Mouse (Mus musculus) E14TG2a.4 (cell line): ENCODE results near the gene Babam2.

Experiments
- H3K27me3 ChIP-seq: 2 replicates; pipeline ENCODE4 v1.6.1; 2014; ENCODE audit warnings: low read length, control low read depth; ENCODE audit not compliant: insufficient read depth
- H3K36me3 ChIP-seq: 2 replicates; pipeline ENCODE4 v1.6.1; 2014; ENCODE audit warnings: low read length, control low read depth; ENCODE audit not compliant: insufficient read depth
- H3K4me1 ChIP-seq: replicated peaks from 2 replicates; pipeline ENCODE4 v1.6.1; 2014; ENCODE audit warnings: low read depth, low read length, control low read depth
- H3K4me3 ChIP-seq: replicated peaks from 2 replicates; pipeline ENCODE4 v1.5.1; 2014; ENCODE audit warnings: mild to moderate bottlenecking, low read length
- H3K9me3 ChIP-seq: 2 replicates; pipeline ENCODE4 v1.6.1; 2014; ENCODE audit warnings: low read length, control low read depth
- CTCF ChIP-seq: conservative IDR thresholded peaks from 2 replicates; pipeline ENCODE4 v1.5.1; 2014; ENCODE audit warnings: low read length
- NANOG ChIP-seq: IDR thresholded peaks from 2 replicates; pipeline ENCODE4 v1.6.1; 2014; ENCODE audit warnings: borderline replicate concordance, low read length, mixed read lengths
- POU5F1 ChIP-seq: IDR thresholded peaks from 2 replicates; pipeline ENCODE4 v1.6.1; 2014; ENCODE audit warnings: low read length, borderline replicate concordance

Gene Babam2

DNA sequence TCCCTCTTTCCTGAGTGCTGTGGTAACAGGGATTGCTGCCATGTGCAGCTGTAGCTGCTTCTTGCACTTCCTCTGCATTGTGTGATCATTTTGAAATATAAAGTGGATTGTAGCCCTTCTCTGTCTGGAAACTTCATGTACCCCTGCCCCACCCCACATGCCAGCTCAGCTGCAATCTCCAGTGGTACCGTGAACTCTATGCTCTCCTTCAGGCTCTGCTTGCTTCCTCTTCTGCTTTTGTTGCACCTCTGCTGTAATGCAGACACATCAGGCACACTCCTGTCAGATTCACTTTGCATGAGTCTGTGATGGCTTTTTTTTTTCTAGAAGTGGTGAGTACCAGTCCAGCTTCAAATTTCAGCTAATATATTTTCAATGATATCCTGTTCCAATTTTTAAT, 123.7 kb downstream of the Babam2 start:
- H3K9me3 ChIP-seq = no peaks in the 10 kb centered on the region
- no peak overlapping the region for H3K4me3 ChIP-seq
- no peaks in the 10 kb centered on the region for H3K27me3 ChIP-seq
- H3K36me3 ChIP-seq = peaks cover 10% of the 10 kb centered on the region; the same call in 1 of the 2 replicates
- TF ChIP-seq CTCF = no peak
- TF ChIP-seq NANOG = no peak
- TF ChIP-seq POU5F1 = no peak
- no peaks in the 10 kb centered on the region for H3K4me1 ChIP-seq

DNA sequence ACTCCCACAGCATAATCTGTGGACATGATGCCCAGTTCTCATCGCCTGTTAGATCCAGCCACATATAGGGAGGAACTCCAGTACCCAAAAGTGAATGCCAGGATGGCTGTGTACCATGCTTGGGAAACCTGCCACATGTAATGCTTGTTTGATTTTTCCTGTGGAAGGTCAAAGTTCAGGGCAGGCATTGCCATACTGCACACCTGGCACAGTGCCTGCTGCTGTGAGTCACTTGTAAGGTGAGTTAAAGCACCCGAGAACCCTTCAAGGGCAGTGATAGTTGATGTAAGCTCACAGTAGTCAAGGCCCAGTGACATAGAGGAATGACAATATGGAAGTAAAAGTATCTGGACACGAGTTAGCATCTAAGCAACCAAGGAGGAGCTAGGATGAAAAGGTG, 126.2 kb downstream of the Babam2 start:
- H3K4me3 ChIP-seq = no peak overlapping the region
- no peaks in the 10 kb centered on the region for H3K27me3 ChIP-seq
- peaks cover 10% of the 10 kb centered on the region; the same call in 1 of the 2 replicates for H3K36me3 ChIP-seq
- no peaks in the 10 kb centered on the region for H3K9me3 ChIP-seq
- no peak for TF ChIP-seq POU5F1
- no peak for TF ChIP-seq CTCF
- TF ChIP-seq NANOG = no peak
- no peaks in the 10 kb centered on the region for H3K4me1 ChIP-seq

DNA sequence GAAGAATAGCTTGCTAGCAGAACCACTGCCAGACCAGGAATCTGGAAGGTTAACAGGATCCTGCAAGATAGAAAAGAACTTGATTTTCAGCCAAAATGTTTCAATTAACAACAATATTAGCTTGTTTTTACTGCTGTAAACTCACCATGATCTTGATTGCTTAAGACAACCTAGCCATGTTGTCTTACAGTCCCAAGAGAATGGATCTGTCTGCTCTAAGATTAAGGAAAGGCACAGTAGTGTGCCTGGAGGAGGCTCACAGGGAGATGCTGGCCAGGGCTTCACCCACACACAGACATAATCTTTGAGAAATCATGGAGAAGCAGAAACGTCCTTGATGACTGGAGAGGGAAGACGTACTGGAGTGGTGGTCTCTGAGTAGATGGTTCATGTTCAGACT, 126.6 kb downstream of the Babam2 start:
- no peaks in the 10 kb centered on the region for H3K4me1 ChIP-seq
- H3K9me3 ChIP-seq = no peaks in the 10 kb centered on the region
- H3K4me3 ChIP-seq = no peak overlapping the region
- H3K36me3 ChIP-seq = peaks cover 10% of the 10 kb centered on the region; the same call in 1 of the 2 replicates
- TF ChIP-seq NANOG (no peak), CTCF (no peak), POU5F1 (no peak)
- H3K27me3 ChIP-seq = no peaks in the 10 kb centered on the region

DNA sequence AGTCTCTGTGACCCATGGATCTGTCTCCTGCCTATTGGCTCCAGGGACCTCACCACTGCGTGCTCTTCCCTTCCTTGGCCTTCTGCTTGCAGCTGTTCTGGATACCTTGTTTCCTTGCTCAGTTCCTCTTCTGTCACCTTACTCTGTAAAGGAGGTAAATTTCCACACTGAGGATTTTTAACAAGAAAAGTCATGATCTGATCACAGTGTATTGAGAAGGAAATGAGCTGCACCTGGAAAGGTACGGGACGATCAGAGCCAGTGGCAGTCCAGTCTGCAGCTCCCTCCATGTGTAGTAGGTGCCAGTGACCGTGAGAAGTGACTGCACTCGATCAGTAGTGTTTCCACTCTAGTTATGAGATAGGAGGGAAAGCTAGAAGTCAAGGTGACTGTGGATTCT, 129.8 kb downstream of the Babam2 start:
- Histone ChIP-seq H3K4me1 (no peaks in the 10 kb centered on the region), H3K27me3 (no peaks in the 10 kb centered on the region), H3K4me3 (no peak overlapping the region), H3K36me3 (peaks cover 5% of the 10 kb centered on the region; the same call in 1 of the 2 replicates), H3K9me3 (no peaks in the 10 kb centered on the region)
- TF ChIP-seq NANOG = no peak
- TF ChIP-seq POU5F1 = no peak
- TF ChIP-seq CTCF = no peak

DNA sequence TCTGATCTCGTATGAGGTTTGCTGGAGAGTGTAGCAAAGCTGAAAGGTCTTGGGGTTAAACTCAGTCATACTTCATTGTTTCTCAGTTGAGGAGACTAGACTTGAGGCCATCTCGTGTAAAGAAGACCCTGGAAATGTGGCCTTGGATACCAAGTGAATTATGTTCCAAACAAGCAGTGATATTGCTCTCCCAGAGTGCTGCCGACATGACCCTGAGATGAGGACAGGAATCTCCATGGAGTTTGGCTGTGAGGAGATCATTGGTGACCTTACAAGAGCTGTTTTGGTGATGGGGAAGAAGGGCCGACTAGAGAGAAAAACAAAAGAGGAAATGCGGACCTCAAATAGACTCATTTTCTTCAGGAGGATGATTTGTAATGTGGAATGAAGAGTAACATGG, 130.4 kb downstream of the Babam2 start:
- TF ChIP-seq POU5F1 (no peak), NANOG (no peak), CTCF (no peak)
- H3K4me3 ChIP-seq = no peak overlapping the region

DNA sequence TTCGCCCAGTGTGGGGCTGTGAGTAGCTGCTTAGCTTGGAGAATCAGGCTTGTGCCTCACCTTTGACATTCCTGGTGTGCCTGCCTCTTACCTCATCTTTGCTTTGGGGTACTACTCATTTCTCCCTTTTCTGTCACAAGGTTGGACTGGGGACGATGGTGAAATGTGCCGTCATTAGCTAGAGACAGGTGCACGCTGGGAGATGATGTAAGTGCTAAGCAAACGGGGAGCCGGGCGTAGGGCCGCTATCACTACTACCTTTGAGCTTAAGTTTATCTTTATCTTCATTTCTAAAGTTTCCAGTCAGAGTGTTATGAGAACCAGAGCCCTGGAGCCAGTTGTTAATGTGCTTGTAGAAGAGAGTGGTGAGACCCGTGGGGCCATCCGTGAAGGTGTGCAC, 131.3 kb downstream of the Babam2 start:
- no peaks in the 10 kb centered on the region for H3K27me3 ChIP-seq
- H3K9me3 ChIP-seq = no peaks in the 10 kb centered on the region
- TF ChIP-seq POU5F1 (no peak), NANOG (no peak), CTCF (no peak)
- H3K36me3 ChIP-seq = peaks cover 5% of the 10 kb centered on the region; the same call in 1 of the 2 replicates
- no peaks in the 10 kb centered on the region for H3K4me1 ChIP-seq
- H3K4me3 ChIP-seq = no peak overlapping the region

More for the DNA sequence above, 130.4 kb downstream of the Babam2 start:
- no peaks in the 10 kb centered on the region for H3K4me1 ChIP-seq
- no peaks in the 10 kb centered on the region for H3K27me3 ChIP-seq
- H3K9me3 ChIP-seq = no peaks in the 10 kb centered on the region
- peaks cover 5% of the 10 kb centered on the region; the same call in 1 of the 2 replicates for H3K36me3 ChIP-seq

DNA sequence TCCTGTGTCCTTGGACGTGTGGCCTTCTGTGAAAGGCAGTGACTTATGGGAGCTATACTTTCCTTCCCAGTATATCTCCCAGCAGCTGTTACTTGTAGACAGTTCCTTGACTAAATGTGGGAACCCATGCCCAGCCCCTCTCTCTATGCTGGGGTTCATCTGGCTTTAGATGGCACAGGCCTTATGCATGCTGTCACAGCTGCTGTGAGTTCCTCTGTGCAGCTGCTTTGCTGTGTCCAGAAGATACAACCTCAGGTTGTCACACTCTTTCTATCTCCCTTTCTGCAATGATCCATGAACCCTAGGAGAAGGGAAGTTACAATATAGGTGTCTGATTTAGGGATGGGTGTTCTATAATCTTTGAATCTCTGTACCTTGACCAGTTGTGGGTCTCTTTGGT, 132.1 kb downstream of the Babam2 start:
- Histone ChIP-seq H3K9me3 (no peaks in the 10 kb centered on the region), H3K27me3 (no peaks in the 10 kb centered on the region), H3K4me1 (no peaks in the 10 kb centered on the region), H3K4me3 (no peak overlapping the region), H3K36me3 (peaks cover under 1% of the 10 kb centered on the region; the same call in 1 of the 2 replicates)
- no peak for TF ChIP-seq NANOG
- TF ChIP-seq CTCF = no peak
- TF ChIP-seq POU5F1 = no peak

DNA sequence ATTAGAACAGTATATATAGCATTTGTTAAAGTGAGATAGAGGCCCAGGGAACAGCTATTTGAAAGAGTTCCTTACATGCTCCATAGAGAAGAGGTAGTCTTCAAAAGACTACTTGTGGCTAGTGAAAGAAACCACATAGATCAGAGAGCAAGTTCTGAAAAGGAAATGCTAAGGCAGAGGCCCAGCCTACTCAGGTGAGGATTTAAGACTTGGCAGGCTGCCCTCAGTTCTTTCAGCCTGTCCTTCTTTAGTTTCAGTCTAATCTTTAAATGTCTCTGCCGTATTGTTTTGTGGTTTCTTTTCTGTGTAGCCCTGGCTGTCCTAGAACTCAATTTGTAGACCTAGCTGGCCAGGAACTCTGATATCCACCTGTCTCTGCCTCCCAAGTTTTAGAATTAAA, 134.1 kb downstream of the Babam2 start:
- Histone ChIP-seq H3K36me3 (no peaks in the 10 kb centered on the region), H3K9me3 (no peaks in the 10 kb centered on the region), H3K4me3 (no peak overlapping the region), H3K4me1 (no peaks in the 10 kb centered on the region), H3K27me3 (no peaks in the 10 kb centered on the region)
- TF ChIP-seq NANOG (no peak), POU5F1 (no peak), CTCF (no peak)

DNA sequence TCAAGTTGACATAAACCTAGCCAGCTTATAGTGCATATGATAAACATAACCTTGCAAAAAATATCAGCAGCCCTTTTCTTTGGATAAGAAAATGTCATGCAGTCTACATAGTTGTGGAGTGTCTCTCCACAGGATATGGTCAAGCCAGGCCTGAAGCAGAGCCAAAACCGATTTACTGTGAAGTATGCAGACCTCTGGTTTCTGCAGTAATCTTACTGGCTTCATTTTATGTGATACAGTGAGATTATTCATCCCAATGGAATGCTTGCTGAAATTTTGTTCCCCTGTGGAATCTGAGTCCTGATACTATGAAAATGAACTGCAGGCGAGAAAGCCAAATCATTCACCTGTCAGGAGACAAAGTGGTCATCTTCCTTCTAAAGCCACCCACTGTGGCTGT, 138.2 kb downstream of the Babam2 start:
- Histone ChIP-seq H3K4me3 (no peak overlapping the region), H3K4me1 (no peaks in the 10 kb centered on the region), H3K27me3 (no peaks in the 10 kb centered on the region), H3K9me3 (no peaks in the 10 kb centered on the region), H3K36me3 (no peaks in the 10 kb centered on the region)
- TF ChIP-seq NANOG (no peak), POU5F1 (no peak), CTCF (no peak)

DNA sequence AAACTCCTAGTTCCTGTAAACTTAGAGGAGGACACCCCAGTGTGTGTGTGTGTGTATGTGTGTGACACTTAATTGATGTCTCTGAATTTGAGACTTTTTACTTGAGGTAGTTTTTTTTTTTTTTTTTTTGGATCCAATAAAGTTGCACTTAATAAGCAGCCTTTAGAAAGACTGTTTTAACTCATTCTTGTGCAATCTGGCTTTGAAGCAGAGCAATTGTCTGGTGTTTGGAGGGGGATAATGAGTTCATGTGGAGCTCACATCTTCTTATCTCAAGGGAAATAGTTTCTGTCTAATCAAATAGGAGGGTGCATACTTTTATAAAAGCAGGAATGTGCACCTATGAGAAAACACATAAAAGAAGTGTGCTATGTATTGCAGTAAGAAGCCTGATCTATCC, 142.5 kb downstream of the Babam2 start:
- no peak for TF ChIP-seq CTCF
- TF ChIP-seq POU5F1 = no peak
- Histone ChIP-seq H3K9me3 (no peaks in the 10 kb centered on the region), H3K4me1 (no peaks in the 10 kb centered on the region), H3K36me3 (no peaks in the 10 kb centered on the region), H3K4me3 (no peak overlapping the region), H3K27me3 (no peaks in the 10 kb centered on the region)
